Mouse (Mus musculus): ENCODE data around the gene Fam151a.

- TF ChIP-seq CTCF (IDR thresholded peaks at IDR 0.05; ENCODE audit: low read depth) (no peak), EP300 (IDR thresholded peaks at IDR 0.05; ENCODE audit: low read depth) (no peak)
Measured at GRCm38 (mm10) chr4:106737904-106738303, 4.2 kb downstream of the Fam151a start.

Measured in liver, postnatal 0 days (tissue).